Mouse (Mus musculus): Measurements from ENCODE around the gene Srcap.

DNA sequence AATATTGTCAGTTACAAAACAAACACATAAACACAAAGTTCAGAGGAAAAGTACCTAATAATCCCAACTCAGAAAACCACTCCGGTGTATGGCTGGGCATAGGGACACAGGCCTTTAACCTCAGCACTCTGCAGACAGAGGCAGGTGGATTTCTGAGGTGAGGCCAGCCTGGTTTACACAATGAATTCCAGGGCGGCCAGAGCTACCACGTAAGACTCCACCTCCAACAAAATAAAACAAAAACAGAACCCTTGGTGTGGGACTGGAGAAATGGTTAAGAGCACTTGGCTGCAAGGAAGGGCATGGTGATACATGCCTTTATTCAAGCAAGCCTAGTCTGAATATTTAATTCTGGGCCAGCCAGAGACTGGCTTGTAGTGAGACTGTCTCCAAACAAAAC lies 19.9 kb upstream of the Srcap start:
- TF ChIP-seq TAL1 (IDR thresholded peaks at IDR 0.05; ENCODE audit: low read length) (no peak), GATA1 (IDR thresholded peaks at IDR 0.05; ENCODE audit: low read length) (no peak)
